Mouse (Mus musculus) hindbrain, embryonic 11.5 days (tissue): ENCODE measurements around the gene Acox2. TPM values are rescaled to one million over a fixed set of nuclear protein-coding genes. Genes with fewer than 3 reads are reported as not detected.

ENCODE experiments used
- ATAC-seq: fragments of 200-750 bp; cut with Nextera tagmentation; 2 replicates; pipeline ENCODE4 v1.8.0; 2017; ENCODE audit warnings: mild to moderate bottlenecking, moderate TSS enrichment, moderate library complexity; ENCODE audit not compliant: low FRiP score
- DNase-seq: peaks from one replicate; pipeline ENCODE4 v3.0.0-alpha.2; 2015; ENCODE audit warnings: low spot score
- H3K27ac ChIP-seq: fragments of 300-500 bp; sonication (generic); 2 replicates; pipeline ENCODE4 v1.5.1; 2014; ENCODE audit warnings: mild to moderate bottlenecking, low read depth, low read length
- H3K27me3 ChIP-seq: fragments of 300-500 bp; sonication (generic); 2 replicates; pipeline ENCODE4 v1.6.1; 2014; ENCODE audit warnings: mild to moderate bottlenecking, low read length, moderate library complexity, mixed read lengths; ENCODE audit not compliant: control insufficient read depth, insufficient read depth
- H3K36me3 ChIP-seq: fragments of 300-500 bp; sonication (generic); 2 replicates; pipeline ENCODE4 v1.6.1; 2014; ENCODE audit warnings: mild to moderate bottlenecking, low read length, moderate library complexity, mixed read lengths; ENCODE audit not compliant: control insufficient read depth, insufficient read depth
- H3K4me1 ChIP-seq: fragments of 300-500 bp; sonication (generic); replicated peaks from 2 replicates; pipeline ENCODE4 v1.6.1; 2014; ENCODE audit warnings: low read length, mixed read lengths; ENCODE audit not compliant: control insufficient read depth, insufficient read depth
- H3K4me2 ChIP-seq: fragments of 300-500 bp; sonication (generic); replicated peaks from 2 replicates; pipeline ENCODE4 v1.6.1; 2014; ENCODE audit warnings: mild to moderate bottlenecking, low read depth, low read length
- H3K4me3 ChIP-seq: fragments of 300-500 bp; sonication (generic); 2 replicates; pipeline ENCODE4 v1.5.1; 2014; ENCODE audit warnings: low read depth, low read length
- H3K9ac ChIP-seq: fragments of 300-500 bp; sonication (generic); 2 replicates; pipeline ENCODE4 v1.6.1; 2014; ENCODE audit warnings: low read depth, low read length
- H3K9me3 ChIP-seq: fragments of 300-500 bp; sonication (generic); 2 replicates; pipeline ENCODE4 v1.6.1; 2016; ENCODE audit warnings: low read length; ENCODE audit not compliant: control insufficient read depth
- WGBS: fragments of 180-500 bp; shearing (Covaris S2); extraction: QIAGEN DNeasy Blood & Tissue Kit; methylation state at CpG from one replicate; pipeline ENCODE4 v1.1.7; 2014; 5-methylcytosine and 5-hydroxymethylcytosine counted together
- polyA plus RNA-seq: library from polyadenylated mRNA; unstranded; fragments of >200 nt; fragmentation: Nextera tagmentation; extraction: Ambion mirVana; gene quantifications from 2 replicates; pipeline ENCODE4 v1.2.1, GENCODE M21; 2014

Gene Acox2
- polyA plus RNA-seq, 1 experiment from 2014 or later = 0.29 TPM

DNA sequence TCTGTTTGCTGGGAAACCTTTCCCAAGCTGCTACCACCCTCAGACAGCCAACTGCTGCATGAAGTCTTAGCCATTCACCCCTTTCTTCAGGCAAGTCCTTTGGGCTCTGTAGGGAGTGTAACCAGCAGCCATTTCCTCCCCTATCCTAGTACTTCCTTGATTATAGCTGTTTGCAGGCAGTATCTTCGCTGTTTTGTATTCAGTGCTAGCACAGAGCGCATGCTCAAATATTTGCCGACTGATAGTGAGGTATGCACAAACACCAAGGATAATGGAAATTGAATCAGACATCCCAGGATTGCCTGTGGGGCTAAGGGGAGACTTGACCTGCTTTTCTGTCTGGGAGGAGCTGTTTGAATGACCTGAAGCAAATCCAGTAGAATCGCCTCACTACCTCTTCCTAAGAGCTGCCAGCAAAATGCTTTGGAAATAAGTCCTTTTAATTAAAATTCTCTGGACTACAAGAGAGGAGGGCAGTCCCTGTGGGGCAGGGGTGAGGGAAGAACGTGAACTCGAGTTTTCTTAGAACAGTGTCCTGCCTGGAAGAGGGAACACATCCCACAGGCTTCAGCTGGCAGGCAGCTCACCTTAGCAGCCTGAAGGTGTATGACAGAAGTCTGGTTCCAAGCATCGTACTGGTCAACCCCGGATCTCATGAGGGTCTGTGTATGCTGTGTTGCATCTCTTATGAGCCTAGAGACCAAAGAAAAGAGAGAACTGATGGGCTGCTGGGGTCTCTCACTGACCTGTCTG lies 15.8 kb downstream of the Acox2 start:
- WGBS = 73% methylated on average over 8 of the region's 8 CpGs
- no peak overlapping the region for H3K27ac ChIP-seq

DNA sequence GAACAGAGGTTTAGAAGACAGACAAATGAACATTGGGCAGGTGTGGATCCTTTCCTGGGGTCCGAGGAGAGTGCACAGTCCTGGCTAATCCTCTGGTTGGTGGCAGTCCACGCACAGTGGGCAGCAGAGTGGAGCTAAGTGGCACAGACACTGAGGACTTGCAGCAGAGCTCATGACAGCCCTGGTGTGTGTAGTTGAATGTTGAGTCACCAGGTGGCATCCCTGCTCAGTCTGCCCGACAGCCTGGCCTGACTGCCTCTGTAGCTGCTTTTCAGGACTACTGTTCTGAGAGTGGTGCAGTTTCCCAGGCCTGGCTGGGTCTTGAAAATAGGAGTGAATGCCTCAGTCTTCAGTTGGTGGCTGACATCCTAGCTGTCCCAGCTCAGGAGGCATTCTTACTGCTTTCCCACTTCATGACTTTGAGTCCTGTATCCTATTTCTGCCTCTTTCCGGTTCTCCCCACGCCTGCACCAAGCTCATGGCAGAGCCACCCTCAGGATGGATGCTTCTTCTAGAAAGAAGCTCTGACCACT lies 16.7 kb downstream of the Acox2 start:
- Histone ChIP-seq H3K27ac (no peak overlapping the region), H3K9me3 (no peaks in the 10 kb centered on the region), H3K4me2 (no peak overlapping the region), H3K27me3 (no peaks in the 10 kb centered on the region), H3K4me1 (no peaks in the 10 kb centered on the region), H3K9ac (no peak overlapping the region), H3K4me3 (no peak overlapping the region), H3K36me3 (no peaks in the 10 kb centered on the region)
- no peak; the same call in 1 of the 2 replicates for ATAC-seq
- DNase-seq = peak; percentile 17
- 62% methylated on average over 5 of the region's 5 CpGs for WGBS

More for the DNA sequence above, 15.8 kb downstream of the Acox2 start:
- H3K27me3 ChIP-seq = no peaks in the 10 kb centered on the region
- H3K36me3 ChIP-seq = no peaks in the 10 kb centered on the region
- H3K9ac ChIP-seq = no peak overlapping the region
- no peak overlapping the region for H3K4me2 ChIP-seq
- H3K4me1 ChIP-seq = no peaks in the 10 kb centered on the region
- ATAC-seq (no peak), DNase-seq (no peak)
- H3K4me3 ChIP-seq = no peak overlapping the region
- no peaks in the 10 kb centered on the region for H3K9me3 ChIP-seq

DNA sequence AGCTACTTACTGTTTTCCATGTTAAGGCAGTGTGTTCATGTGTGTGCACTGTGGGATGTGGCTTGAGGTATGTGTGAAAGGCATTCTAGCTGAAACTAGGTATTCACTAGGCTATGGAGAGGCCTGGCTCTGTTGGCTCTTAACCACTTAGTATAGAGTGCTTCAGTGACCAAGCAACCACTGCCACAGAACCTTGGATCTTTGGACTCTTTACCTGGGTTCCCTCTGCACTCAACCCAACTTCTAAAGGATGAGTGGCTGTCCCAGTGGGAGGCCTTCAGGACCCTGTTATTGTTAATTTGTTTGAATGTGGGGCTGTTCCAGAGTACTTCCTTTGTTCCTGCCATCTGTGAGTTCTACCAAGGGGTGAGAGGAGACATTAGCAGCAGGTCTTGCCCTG lies 17.3 kb downstream of the Acox2 start:
- Histone ChIP-seq H3K27ac (no peak overlapping the region), H3K9me3 (no peaks in the 10 kb centered on the region), H3K36me3 (no peaks in the 10 kb centered on the region), H3K4me1 (no peaks in the 10 kb centered on the region), H3K4me2 (no peak overlapping the region), H3K27me3 (no peaks in the 10 kb centered on the region), H3K4me3 (no peak overlapping the region), H3K9ac (no peak overlapping the region)
- DNase-seq (no peak), ATAC-seq (no peak)

GRCm38 (mm10) chr14:8233252-8233651 lies 25.9 kb downstream of the Acox2 start:
- no peak for DNase-seq
- WGBS = 77% methylated on average over 1 of the region's 1 CpGs
- H3K27me3 ChIP-seq = no peaks in the 10 kb centered on the region

DNA sequence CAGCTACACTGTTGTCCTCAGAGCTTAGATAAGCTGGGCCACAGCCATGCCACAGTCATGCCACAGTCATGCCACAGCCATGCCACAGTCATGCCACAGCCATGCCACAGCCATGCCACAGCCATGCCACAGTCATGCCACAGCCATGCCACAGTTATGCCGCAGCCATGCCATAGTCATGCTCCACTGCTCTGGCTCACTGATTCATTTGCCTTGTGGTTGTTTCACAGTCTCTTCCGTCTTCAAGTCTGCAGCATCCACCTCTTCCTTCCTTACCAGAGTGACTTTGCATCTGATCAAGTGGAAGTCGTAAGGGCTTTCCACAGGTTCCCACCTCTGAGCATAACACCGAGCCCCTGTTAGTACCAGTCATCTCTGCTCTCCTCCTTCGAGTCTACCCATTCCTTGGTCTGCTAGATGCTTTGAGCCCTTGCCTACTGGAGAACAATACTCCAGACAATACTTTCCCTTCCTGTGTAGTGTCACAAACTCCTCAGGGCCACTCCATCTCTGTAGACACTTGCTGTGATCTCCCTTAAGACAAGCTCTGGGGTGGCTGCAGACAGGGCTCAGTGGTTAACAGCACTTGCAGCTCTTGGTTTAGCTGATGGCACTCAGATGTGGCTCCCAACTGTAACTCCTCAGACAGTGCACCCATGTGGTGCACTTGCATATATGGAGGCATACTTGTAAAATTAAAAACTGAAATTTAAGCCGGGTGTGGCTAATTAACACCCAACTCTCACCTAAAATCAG lies 26.8 kb downstream of the Acox2 start:
- H3K4me3 ChIP-seq = no peak overlapping the region
- DNase-seq (no peak), ATAC-seq (no peak)
- no peaks in the 10 kb centered on the region for H3K9me3 ChIP-seq
- H3K9ac ChIP-seq = no peak overlapping the region
- no peak overlapping the region for H3K4me2 ChIP-seq
- H3K27me3 ChIP-seq = no peaks in the 10 kb centered on the region
- H3K27ac ChIP-seq = no peak overlapping the region
- H3K36me3 ChIP-seq = no peaks in the 10 kb centered on the region
- no peaks in the 10 kb centered on the region for H3K4me1 ChIP-seq
- 90% methylated on average over 6 of the region's 6 CpGs for WGBS

More at GRCm38 (mm10) chr14:8233252-8233651, 25.9 kb downstream of the Acox2 start:
- H3K4me2 ChIP-seq = no peak overlapping the region
- no peak overlapping the region for H3K4me3 ChIP-seq
- no peak for ATAC-seq
- no peak overlapping the region for H3K27ac ChIP-seq
- no peaks in the 10 kb centered on the region for H3K9me3 ChIP-seq
- H3K36me3 ChIP-seq = no peaks in the 10 kb centered on the region
- H3K4me1 ChIP-seq = no peaks in the 10 kb centered on the region
- no peak overlapping the region for H3K9ac ChIP-seq

GRCm38 (mm10) chr14:8229367-8230019 lies 29.7 kb downstream of the Acox2 start:
- Histone ChIP-seq H3K4me3 (no peak overlapping the region), H3K27ac (no peak overlapping the region), H3K36me3 (no peaks in the 10 kb centered on the region), H3K4me1 (no peaks in the 10 kb centered on the region), H3K9ac (no peak overlapping the region), H3K4me2 (no peak overlapping the region), H3K27me3 (no peaks in the 10 kb centered on the region), H3K9me3 (no peaks in the 10 kb centered on the region)
- no peak for DNase-seq
- no peak for ATAC-seq
- WGBS = 87% methylated on average over 9 of the region's 9 CpGs

DNA sequence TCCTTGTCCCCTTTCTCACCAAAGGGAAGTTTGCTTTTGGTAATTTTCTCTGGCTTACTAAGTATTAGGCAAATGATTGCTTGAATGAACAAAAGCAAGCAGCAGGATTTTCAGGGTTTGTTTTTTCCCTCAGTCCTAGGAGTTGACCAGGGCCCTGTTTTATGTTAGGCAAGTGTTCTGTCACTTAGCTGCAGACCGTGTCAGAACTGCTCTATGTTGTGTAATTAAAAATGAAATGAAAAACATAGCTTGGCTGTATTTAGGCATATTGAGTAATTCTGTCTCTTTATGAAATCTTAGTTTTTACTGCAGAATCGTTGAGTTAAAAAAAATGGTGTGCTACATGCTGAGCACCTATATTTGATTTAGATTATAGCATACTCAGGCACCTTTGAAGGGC lies 34.3 kb downstream of the Acox2 start:
- 86% methylated on average over 2 of the region's 2 CpGs for WGBS
- ATAC-seq (no peak), DNase-seq (no peak)
- no peak overlapping the region for H3K4me3 ChIP-seq
- H3K27me3 ChIP-seq = no peaks in the 10 kb centered on the region
- H3K9ac ChIP-seq = no peak overlapping the region
- no peaks in the 10 kb centered on the region for H3K36me3 ChIP-seq
- H3K4me2 ChIP-seq = no peak overlapping the region
- no peaks in the 10 kb centered on the region for H3K4me1 ChIP-seq
- no peak overlapping the region for H3K27ac ChIP-seq
- no peaks in the 10 kb centered on the region for H3K9me3 ChIP-seq

DNA sequence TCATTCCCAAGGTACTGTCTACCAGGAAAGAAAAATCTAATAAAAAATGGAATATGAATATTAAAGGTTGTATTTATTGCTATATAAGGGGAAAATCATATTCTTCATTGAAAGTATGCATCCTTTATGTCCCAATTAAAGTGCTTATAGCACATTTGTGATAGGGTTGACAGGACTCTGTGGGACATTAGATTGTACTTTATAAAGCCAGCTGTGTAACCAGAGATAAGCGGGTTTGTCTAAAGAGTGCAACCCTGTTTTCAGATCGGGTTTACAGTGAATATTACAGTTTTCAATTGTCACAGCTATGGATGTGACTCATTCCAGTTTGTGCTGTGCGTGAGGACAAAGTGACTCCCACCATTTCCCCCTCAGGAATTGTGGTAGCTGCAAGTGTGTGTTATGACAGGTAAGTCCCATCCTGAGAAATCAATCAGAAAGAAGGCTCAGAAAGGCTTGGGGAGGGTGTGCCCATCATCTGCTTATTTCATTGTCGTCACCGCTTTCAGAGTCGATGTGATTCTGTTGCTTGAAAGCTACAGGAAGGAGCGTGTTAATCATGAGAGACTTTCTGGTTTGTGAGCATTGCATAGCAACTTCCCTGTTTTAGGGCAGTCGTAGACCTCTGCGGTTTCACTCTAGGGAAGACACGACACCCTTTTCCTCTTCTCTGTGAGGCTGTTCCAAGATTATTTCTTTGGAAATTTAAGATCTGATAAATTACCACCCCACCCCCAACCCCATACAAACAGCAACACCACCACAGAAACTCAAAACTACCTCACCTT lies 35.5 kb downstream of the Acox2 start:
- Histone ChIP-seq H3K4me1 (no peaks in the 10 kb centered on the region), H3K4me3 (no peak overlapping the region), H3K4me2 (no peak overlapping the region), H3K9me3 (no peaks in the 10 kb centered on the region), H3K27me3 (no peaks in the 10 kb centered on the region), H3K36me3 (no peaks in the 10 kb centered on the region), H3K27ac (no peak overlapping the region), H3K9ac (no peak overlapping the region)
- WGBS = 89% methylated on average over 10 of the region's 10 CpGs
- no peak for ATAC-seq
- no peak for DNase-seq
